Mouse (Mus musculus): Measurements from ENCODE around the gene Fbxw11. TPM values are rescaled to one million over a fixed set of nuclear protein-coding genes. Genes with fewer than 3 reads are reported as not detected.
"Not testable (repeated sequence)": the region's sequence is repeated elsewhere in the genome, so short reads cannot be mapped to it uniquely, and the experiment has no call there.

Gene Fbxw11
- total RNA-seq, 2 experiments from 2014 or later, result 97.0 to 117 TPM

DNA sequence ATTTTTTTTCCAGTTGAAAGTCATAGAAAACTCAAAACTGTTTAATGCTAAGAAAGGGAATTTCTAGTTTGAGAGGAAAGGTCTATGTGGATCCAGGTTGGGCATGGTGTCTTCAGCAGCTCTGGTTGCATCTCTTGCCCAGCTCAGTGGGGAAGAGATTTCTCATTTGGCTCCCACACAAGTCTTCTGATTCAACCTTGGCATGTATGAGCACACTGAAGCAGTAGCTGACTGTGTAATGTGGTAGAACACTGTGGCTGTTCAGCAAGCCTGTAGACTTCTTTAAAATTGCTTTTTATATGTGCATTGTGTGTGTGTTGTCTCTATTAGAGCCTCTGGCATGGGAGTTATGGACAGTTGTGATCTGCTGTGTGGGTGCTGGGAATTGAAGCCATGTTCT, 24.5 kb downstream of the Fbxw11 start:
- DNase-seq (ENCODE audit: low spot score in 2 of 2), result no peak

DNA sequence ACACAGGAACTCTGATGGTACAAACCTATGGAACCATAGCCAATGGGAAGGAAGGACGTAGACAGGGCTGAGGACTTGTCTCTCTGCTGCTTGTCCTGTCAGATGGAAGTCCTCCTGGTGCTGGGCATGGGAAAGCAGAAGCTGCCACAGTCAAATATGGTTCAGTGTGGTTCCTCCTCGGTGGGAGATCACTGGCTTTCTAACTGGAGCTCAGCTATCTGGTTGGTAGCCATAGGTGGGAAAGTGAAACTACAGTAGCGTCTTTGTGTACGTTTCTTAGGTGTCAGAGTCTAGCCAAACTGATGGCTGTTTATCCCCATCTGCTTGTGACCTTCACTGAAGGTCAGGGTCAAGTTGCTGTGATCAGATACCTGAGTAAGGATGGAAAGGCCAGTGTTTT, 29.0 kb downstream of the Fbxw11 start:
- DNase-seq (ENCODE audit: low spot score in 2 of 2), result no peak

DNA sequence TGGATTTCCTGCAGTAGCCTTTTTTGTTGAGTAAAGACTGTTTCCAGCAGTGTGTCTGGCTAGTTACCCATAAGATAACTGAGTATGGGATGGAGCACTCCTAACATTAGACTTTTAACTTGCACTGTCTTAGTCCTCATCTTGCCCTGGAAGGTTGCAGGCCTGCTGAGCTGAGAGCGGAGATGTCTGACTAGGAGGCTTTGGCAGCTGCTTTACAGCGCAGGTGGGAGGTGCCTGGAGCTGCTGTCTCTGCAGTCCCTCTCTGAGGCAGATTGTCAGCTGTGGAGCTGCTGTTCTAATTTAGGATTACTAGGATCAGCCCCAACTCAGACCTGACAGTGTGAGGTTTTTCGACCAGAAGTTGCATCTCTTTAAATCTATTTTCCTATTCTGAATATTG, 34.3 kb downstream of the Fbxw11 start:
- no peak for DNase-seq (ENCODE audit: low spot score in 2 of 2)

DNA sequence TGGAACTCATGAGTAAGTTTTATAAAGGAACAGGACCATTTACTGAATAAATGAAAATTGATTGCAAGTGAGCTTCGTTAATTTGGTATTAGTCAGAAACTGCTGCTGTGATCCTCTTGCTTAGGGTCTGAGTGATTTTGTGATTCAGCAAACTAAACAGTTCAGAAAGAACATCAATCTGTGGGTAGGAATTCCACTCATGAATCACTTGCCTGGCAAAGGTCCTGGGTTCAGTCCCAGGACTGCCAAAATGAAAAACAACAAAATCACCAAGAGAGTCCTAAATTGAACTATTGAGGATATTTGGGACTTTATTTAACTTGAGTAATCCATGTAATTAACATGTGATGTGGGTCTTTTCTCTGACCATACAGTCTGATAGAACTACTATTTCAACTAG, 35.3 kb downstream of the Fbxw11 start:
- no peak for DNase-seq (ENCODE audit: low spot score in 2 of 2)

DNA sequence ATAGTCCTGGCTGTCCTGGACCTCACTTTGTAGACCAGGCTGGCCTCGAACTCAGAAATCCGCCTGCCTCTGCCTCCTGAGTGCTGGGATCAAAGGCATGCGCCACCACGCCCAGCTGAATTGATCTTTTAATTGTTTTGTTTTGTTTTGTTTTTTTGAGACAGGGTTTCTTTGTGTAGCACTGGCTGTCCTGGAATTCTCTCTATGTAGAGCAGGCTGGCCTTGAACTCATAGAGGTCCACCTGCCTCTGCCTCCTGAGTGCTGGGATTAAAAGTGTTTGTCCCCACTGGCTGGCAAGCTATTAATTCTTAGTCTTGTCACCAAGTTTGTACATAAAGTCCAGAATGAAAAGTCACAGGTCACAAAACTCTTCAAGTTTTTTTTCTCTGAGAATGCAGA, 36.6 kb downstream of the Fbxw11 start:
- not testable (repeated sequence) for DNase-seq (ENCODE audit: low spot score in 2 of 2)

DNA sequence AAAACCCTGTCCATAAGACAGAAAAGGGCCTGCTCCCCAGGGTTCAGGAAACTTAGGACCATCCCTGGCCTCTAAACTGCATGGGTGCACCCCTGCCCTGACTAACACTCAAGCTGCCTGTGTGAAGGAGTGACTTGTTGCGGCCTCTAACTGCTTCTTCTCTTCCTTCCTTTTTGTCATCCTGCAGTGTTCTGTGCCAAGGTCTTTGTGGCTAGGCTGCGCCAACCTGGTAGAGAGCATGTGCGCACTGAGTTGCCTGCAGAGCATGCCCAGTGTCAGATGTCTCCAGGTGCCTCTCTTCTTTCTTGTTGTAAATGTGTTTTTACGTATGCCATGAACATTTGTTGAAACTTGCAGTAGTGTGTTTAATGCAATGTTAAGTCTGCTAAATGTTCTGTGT, 37.5 kb downstream of the Fbxw11 start:
- no peak for DNase-seq (ENCODE audit: low spot score in 2 of 2)

DNA sequence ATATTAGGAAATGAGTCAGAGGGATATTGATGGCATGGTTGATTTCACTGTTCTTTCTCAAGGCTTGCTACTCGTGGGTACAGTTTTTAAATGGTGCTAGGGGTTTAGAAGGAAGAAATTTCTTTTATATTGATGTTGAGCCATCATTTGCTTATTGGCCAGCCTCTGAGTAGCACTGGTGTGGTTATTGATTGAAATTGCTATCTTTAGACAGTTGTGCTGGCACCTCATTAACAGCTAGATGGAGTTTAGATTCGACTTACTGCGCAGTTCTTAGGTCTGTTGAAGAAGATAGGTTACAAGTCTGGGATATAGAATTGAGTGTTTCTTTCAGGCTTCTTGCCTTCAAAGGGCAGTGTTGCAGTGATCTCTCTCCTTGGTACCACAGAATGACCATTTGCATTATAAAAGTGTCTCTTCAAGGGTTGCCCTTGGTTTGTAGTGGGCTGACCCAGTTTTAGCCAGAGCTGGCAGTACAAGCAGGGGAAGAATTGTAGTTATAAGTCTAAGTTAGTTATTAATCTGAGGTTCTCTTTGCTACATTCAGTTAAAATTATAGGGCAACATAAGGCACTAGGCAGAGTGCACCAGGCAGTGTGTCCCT, 38.8 kb downstream of the Fbxw11 start:
- DNase-seq (ENCODE audit: low spot score in 2 of 2), result no peak

DNA sequence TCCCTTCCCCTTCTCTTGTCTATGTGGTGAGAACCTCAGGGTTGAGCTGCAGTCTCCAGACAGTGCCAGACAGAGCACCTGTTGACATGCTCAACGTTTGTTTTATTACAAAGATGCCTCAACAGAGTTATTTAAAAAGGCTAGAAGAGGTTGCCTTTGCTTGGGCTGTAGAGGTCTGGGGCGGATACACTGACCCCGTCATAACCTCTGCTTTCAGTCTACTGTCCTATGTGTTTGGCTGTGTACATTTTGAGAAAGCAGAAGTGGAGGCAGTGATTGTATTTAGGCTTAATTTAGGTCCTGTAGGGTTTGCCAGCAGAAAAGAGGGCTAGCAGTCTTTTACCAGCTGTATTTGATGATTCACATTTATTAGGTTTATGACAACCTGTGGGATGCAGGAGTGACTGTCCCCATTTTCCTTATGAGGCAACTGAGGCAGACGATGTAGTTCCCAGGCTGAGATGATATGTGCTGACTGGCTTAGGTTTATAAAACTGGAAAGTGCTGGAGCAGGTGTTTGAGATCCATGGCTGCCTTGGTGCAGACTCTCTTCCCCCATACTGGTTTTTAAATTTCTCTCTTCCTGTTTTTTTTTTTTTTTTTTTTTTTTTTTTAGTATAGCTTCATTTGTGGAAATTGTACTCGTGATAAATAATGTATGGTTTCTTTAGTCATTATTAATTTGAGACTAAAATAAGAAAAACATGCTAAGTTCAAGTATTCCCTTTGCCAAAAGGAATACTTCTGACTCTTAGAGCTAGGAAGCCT, 40.0 kb downstream of the Fbxw11 start:
- DNase-seq (ENCODE audit: low spot score in 2 of 2), result no peak

DNA sequence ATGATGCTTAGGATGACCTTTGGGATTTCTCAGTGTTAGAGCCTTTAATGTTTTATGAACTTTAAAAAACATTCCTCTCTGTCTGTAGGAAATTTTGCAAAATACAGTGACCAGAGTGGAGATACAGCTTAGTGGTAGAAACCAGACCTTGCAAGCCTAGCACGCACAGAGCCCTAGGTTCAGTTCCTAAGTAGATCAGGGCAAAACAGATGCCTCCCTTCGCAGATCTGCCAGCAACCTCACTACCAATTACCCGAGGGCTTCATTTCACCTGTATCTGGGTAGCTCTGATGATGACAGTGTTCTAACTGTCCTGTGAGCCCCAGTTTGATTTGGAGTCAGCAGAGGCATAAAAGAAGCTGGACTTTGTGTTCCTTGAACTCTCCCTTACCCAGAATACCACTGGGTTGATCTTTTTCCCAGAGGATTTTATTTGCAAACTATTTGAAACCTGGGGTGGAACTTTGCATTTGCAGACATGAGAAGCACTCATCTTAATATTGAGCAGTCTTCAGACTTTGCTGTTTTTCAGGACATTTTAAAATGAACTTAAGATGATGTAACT, 42.2 kb downstream of the Fbxw11 start:
- DNase-seq (ENCODE audit: low spot score in 2 of 2), result no peak

DNA sequence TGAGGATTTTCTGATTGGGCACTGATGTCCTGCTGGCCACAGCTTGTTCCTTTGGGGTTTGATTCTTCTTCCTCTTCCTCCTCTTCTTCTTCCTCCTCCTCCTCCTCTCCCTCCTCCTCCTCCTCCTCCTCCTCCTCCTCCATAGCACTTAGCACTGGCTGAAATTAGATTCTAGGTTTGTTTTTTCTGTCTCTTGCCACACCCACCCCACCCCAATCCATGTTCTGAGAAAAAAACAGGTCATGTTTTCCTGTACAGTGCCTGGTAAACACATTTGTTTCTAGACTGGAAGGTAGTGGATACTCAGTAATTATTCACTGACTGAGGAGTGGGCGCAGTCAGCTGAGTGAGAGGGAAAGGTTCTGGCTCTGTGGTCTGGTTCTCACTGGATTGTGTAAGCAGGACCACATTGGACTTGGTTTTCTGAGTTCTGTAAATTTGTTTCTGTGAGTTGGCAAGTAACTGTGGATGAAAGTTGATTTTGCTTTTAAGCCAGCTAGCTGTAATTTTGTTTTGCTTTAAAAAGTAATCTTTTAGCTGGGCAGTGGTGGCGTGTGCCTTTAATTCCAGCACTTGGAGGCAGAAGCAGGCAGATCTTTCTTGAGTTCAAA, 45.8 kb downstream of the Fbxw11 start:
- no peak for DNase-seq (ENCODE audit: low spot score in 2 of 2)

DNA sequence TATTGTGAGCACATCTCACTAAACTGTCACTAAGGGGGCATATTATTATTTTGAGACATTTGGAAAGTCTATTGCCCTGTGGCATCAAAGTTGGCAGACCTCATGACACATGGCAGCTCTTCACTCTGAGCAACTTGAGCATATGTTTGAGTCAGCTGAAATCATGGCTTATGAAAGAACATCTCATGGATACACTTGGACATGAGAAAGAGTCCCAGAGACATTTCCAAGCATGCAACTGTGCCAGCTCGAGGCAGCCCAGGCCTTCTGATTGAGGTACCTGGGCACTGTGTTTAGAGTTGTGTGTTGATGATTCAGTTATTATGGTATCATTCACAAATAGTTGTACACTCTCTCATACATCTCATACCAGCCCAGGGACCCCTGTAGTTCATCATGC, 47.0 kb downstream of the Fbxw11 start:
- DNase-seq (ENCODE audit: low spot score in 2 of 2), result no peak

DNA sequence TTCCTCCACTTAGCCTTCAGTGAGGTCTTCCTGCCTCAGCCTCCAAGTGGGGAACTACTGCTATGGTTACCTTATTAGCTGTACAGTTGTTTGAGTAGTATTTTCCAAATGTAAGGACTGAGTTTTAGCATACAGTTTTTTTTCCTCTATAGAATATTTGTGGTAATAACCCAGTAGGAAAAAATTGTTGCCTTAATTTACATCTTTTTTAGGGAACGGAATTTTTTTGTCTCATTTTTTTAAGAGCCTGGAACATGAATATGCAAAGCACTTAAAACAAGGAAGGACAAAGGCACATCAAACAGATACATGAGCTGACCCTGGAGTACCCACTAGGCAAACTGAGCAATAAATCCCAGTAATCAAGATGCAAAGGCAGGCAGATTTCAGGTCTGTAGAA, 50.3 kb downstream of the Fbxw11 start:
- no peak for DNase-seq (ENCODE audit: low spot score in 2 of 2)

DNA sequence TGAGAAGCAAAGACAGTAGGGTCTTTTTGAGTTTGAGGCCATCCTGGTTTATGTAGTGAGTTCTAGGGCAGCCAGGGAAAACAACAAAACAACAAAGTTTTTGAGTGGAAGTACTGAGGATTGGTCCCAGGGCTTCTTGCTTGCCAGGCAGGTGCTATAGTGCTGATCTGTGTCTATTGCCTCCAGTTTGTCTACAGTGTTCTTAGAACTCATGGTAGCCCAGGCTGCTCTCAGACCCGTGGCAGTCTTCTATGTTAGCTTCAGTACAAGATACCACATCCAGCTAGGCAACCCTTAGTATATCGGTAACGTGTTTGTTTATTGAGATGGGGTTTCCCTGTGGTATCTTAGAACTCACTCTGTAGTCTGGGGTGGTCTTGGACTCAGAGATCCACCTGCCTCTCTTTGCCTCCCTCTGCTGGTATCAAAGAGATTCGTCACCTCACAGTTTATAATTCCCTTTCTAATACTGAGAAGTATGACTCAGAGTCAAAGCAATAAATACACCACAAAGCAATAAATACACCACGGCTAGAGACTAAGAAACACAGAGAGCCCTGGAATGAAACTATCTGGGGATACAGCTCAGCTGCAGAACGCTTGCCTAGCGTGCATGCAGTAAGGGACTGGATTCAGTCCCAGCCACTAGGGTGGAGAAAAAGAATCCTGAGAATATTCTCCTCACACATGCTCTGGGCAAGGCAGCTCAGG, 51.1 kb downstream of the Fbxw11 start:
- DNase-seq (ENCODE audit: low spot score in 2 of 2), result no peak

DNA sequence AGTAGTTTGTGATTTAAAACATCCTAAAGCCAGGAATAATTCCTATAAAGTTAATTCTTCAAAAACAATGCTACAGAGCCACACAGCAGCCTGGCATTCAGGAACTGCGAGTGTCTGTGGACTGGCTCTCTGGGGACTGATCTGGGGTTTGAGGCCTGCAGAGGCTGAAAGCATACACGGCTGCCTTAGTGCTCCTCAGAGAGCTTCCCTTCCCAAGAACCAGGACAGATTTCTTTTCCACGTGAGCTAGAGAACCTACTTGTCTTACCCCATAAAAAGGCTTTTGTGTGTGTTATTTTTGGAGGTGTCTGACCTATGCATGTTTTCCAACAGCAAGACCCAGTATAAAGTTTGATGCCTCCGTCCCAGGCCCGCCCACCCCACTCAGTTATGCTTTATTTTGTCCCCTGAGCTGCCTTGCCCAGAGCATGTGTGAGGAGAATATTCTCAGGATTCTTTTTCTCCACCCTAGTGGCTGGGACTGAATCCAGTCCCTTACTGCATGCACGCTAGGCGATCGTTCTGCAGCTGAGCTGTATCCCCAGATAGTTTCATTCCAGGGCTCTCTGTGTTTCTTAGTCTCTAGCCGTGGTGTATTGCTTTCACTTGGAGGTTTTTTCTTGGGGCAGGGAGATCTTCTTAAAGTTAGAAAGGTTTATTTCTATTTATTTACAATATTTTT, 51.9 kb downstream of the Fbxw11 start:
- not testable (repeated sequence) for DNase-seq (ENCODE audit: low spot score in 2 of 2)

DNA sequence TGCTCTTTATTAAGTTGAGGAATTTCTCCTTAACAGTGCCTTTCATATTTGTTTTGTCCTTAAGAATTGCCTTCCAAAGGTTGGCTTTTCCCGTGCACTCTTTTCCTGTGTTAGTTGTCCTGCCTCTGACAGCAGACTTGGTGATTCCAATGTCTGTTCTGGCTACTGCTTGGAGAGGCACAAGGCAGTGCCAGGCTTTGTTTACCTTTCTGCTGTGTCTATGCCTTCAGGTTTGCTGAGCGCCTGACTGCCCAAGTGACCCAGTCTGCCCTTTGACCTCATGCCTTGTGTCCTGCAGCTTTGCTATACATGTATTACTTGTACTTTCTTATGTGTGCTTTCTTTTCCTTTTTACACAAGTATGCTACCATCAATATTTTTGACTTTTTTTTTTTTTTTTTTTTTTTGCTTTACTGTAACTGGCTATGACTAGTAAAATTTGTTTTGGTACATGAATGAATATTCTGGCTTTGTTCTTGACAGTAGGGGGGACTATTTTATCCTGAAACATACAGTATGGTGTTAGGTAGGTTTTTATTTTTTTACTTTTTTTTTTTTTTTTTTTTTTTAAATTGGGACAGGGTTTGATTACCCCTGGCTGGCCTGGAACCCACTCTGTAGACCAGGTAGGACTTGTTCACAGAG, 54.0 kb downstream of the Fbxw11 start:
- DNase-seq (ENCODE audit: low spot score in 2 of 2), result no peak

DNA sequence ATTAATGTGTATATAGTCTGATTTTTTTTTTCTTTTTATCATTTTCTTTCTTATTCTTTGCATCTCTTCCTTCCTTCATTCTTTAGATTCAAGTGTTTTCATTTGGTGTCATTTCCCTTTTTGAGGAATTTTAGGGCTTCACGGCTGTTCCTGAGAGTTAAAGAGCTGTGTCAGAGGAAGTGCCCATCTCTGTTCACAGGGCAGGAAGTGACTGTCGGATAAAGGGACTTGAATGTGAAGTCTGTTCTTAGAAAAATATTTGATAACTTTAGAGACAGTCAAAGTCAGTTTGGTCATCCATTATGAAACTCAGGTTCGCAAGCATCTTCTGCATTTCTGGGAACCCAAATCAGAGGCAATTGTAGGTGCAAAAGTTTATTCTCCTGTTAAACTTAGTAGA, 55.2 kb downstream of the Fbxw11 start:
- no peak for DNase-seq (ENCODE audit: low spot score in 2 of 2)

DNA sequence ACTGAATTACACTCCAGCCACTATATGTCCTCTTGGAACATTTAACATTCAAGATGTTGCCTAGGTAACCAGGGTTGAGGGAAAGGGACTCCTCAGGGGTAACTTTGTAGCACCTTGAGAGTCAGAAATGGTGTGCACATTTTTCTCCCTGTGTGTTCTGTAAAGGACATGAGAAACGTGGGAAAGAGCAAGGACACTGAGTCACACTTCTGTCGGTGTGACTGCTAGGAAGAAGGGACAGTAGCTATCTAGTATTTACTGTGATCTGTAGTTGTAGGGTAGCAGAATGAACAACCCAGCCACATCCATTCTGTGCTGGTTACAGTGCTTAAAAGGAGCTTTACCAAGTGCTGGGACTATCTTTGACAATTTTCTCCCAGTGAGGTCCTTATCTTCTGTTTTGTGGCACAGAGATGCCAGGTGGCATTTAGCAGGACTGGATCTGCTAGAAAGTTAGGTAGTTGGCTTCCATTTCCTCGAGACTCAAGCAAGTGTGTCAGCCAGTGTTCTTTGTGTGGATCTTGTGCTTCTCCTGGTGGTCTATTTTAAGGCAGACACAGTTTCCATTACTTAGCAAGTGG, 57.5 kb downstream of the Fbxw11 start:
- no peak for DNase-seq (ENCODE audit: low spot score in 2 of 2)

DNA sequence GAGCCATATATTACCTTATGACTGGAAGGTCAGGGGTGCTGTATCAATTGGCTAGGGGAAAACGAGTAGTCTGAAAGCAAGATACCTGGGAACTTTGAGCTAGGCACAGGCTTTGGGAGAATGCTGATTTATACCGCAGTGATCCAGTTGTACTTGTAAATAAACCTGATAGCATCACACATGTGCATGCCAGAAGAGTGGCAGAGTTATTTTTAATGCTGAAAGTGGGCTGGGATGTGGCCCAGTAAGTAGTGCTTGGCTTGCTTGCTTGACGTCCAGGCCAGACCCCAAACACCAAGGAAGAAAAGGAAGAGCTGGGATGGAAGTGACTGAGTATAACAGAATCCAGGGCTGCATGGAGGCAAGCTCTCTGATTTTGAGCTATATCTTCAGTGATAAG, 59.0 kb downstream of the Fbxw11 start:
- DNase-seq (ENCODE audit: low spot score in 2 of 2), result no peak

DNA sequence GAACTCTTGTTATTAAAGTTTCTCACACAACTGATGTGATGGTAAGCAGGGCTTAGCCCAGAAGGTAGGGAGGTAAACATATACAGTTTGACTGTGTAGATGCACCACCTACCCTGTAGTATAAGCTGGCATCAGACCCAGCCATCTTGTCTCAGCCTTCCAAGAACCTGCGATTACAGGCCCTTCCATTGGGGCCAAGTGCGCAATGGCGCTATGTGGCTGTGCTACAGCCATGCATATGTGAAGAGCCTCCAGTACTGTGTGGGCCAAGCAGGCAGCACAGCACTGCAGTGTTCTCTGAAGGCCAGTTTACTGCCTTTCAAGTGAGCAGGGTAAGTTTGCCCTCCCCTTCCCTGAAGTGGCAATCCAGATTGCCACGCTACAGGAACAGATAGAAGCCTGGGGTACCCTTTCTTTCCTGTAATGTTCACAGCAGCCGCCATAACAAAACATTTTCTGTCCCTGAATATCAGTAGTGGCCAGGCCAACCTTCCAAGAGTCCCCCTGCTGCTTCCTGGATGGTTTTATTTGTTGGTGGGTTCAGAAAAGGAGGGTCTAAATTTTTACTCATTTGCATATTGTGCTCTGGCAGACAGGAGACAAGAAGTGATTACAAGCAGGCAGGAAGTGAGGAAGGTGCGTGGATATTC, 61.8 kb downstream of the Fbxw11 start:
- no peak for DNase-seq (ENCODE audit: low spot score in 2 of 2)
